Mouse (Mus musculus): ENCODE data around the gene Pecam1. TPM values are rescaled to one million over a fixed set of nuclear protein-coding genes. Genes with fewer than 3 reads are reported as not detected.
A peak's percentile ranks its signal among the peaks of the same experiment; 100 is the strongest.
"Not testable (repeated sequence)": the region's sequence is repeated elsewhere in the genome, so short reads cannot be mapped to it uniquely, and the experiment has no call there.

Gene Pecam1
- polyA plus RNA-seq, 1 experiment from 2014 or later = 44.6 TPM

DNA sequence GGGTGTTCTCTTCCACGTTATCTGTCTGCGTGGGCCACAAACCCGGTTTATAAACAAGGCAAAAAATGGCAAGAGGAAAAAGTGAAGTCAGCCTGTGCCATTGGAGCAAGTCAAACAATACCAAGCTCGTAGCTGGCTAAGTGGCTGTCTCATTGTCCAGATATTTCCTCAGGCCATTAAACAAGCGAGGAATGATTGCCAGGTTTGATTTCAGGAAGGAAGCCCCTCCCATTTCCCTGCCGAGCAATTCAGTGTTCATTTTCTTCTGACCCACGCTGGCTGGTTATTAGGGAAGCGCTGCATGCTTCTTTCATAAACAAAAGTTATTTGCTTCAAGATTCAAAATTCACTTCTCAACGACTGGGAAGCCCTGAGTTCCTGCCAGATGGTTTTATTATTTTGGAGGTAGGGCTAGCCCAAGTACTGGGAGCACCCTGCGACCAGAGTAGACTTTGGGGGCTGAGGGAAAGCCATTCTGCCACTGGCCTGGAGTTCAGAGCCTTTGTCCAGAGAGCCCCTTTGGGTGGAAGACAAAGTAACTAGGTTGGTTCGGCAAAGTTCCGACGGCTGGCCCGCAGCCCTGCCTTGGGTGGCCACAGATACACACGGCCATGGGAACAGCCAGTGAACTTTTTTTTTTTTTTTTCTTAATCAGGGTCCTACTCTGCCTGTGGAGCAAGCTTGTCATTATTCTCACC lies 90.7 kb downstream of the Pecam1 start:
- H3K27me3 ChIP-seq (replicated peaks) = no peaks in the 10 kb centered on the region
- ATAC-seq (ENCODE audit: insufficient read depth, low FRiP score, low read depth) = no peak
- no peak overlapping the region for H3K4me3 ChIP-seq (replicated peaks)
- WGBS = 40% methylated on average over 15 of the region's 15 CpGs
- H3K9ac ChIP-seq = no peak overlapping the region
- H3K4me2 ChIP-seq = no peak overlapping the region
- H3K36me3 ChIP-seq = no peaks in the 10 kb centered on the region
- H3K4me1 ChIP-seq = peaks cover 35% of the 10 kb centered on the region
- H3K27ac ChIP-seq = peak overlapping the region; percentile 93
- H3K9me3 ChIP-seq = no peaks in the 10 kb centered on the region

DNA sequence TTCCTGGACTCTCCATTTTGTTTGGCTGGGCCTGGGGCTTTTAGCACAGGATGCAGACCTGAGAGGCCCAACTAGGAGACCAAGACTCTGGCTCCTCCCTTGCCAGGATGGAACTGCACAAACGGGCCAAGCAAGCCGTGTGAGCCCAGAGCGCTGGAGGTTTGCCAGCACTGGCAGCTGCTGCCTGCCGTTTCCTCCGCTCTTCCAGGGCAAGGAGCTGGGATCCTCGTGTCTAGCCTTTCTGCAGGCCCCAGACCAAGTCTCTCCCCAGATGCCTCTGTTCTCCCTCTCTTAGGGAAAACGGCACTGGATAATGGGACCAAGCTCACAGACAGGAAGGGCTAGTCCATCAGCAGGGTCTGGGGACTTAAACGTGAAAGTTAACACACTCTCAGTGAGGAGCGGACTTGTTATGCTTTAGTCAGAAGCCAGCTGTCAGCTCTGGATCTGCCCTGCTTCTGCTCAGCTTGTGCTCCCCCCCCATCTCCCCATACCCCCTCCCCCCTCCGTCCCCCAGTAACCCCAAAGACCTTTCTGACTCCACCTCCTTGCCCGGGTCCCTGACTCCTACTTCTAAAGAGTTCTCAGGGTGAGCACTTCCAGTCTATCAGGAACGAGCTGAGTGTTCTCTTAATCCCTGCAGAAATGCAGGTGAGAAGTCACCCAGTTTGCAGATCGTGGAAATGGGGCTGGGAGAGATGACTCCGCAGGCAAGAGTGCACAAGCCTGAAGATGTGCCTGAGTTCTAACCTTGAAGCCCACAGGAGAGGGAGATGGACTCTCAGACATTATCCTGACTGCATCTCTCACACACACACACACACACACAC lies 92.2 kb downstream of the Pecam1 start:
- H3K36me3 ChIP-seq = no peaks in the 10 kb centered on the region
- no peak overlapping the region for H3K4me3 ChIP-seq (replicated peaks)
- peak overlapping the region; percentile 93 for H3K27ac ChIP-seq
- peaks cover 35% of the 10 kb centered on the region for H3K4me1 ChIP-seq
- no peaks in the 10 kb centered on the region for H3K27me3 ChIP-seq (replicated peaks)
- WGBS = 16% methylated on average over 14 of the region's 14 CpGs
- no peak overlapping the region for H3K9ac ChIP-seq
- ATAC-seq (ENCODE audit: insufficient read depth, low FRiP score, low read depth) = peak; percentile 80
- no peaks in the 10 kb centered on the region for H3K9me3 ChIP-seq
- H3K4me2 ChIP-seq = peak overlapping the region; percentile 34

DNA sequence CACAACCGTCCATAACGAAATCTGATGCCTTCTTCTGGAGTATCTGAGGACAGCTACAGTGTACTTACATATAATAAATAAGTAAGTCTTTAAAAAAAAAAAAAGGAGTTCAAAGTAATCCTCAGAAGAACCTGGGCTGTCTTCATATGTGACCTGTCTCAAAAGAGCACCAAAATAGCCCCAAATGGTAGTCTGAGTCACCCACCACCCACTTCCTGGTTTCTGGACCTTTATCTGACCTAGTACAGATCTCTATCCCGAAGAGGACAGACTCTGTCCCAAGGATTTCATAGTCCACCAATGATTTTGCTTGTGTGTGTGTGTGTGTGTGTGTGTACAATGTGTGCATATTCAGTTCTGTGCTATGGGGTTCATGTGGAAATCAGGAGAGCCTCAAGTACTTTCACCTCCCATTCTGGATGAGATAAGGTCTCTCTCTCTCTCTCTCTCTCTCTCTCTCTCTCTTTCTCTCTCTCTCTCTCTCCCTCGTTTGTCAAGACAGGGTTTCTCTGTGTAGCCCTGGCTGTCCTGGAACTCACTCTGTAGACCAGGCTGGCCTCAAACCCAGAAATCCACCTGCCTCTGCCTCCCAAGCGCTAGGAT lies 93.4 kb downstream of the Pecam1 start:
- not testable (repeated sequence) for ATAC-seq (ENCODE audit: insufficient read depth, low FRiP score, low read depth); H3K27me3 ChIP-seq (replicated peaks); H3K4me3 ChIP-seq (replicated peaks); H3K36me3 ChIP-seq; H3K9me3 ChIP-seq; H3K9ac ChIP-seq; H3K4me2 ChIP-seq
- peak overlapping the region; percentile 93 for H3K27ac ChIP-seq
- peaks cover 35% of the 10 kb centered on the region for H3K4me1 ChIP-seq
- WGBS = 75% methylated on average over 5 of the region's 5 CpGs

DNA sequence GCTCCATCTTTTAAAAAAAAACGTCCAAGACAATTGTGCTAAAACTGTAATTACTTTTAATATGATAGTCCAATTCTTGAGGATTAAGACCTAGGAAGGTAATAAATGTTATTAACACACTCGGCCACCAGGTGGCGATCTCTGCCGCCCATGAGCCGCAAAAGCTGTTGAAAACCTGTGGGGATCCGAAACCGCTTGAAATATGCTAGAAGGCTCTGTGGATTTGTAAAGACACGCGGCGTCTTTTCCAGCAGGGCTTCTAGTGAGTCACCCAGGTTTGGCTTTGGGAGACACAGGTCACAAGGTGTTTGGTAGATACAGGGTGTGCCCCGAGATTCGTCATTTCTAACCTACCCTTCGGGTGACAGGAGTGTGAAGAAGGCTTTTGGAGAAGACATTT lies 102.1 kb downstream of the Pecam1 start:
- H3K4me2 ChIP-seq = no peak overlapping the region
- no peak for ATAC-seq (ENCODE audit: insufficient read depth, low FRiP score, low read depth)
- 22% methylated on average over 13 of the region's 13 CpGs for WGBS
- H3K36me3 ChIP-seq = no peaks in the 10 kb centered on the region
- no peak overlapping the region for H3K9ac ChIP-seq
- H3K27me3 ChIP-seq (replicated peaks) = no peaks in the 10 kb centered on the region
- H3K4me3 ChIP-seq (replicated peaks) = no peak overlapping the region
- H3K27ac ChIP-seq = no peak overlapping the region
- H3K9me3 ChIP-seq = no peaks in the 10 kb centered on the region
- H3K4me1 ChIP-seq = no peaks in the 10 kb centered on the region

DNA sequence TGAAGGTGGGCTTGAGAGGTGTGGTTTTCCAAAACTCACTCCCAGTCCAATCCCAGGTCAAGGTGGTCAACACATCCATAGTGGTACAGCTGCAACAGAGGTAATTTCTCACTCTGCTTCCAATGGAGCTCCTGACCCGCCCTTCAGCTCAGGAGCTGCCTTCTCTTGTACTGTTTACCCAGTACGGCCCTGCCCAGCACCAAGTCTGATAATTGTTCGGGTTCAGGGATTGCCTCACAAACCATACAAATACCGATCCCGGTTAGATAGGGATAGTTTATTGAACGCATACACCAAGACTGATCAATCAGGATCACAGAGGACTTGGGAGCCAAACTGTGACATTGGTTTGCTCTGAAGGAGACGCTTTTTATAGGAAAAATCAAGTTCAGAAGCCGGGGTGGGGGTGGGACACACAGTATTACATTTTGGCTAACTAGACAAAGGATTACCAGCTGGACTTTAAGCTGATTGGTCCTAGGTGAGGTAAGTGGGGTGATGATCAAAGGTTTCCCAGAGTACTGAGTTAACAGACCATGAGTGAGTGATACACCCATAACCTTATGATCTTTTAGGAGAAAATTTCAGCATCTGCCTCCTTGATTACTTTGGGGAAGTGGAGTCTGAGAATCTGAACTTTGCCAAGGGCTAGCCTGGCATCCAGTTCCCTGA lies 107.3 kb downstream of the Pecam1 start:
- WGBS = 63% methylated on average over 8 of the region's 8 CpGs
- Histone ChIP-seq H3K4me1 (peaks cover 22% of the 10 kb centered on the region), H3K4me2 (no peak overlapping the region), H3K27me3 (replicated peaks) (no peaks in the 10 kb centered on the region), H3K27ac (peak overlapping the region; percentile 72), H3K9ac (no peak overlapping the region), H3K36me3 (no peaks in the 10 kb centered on the region), H3K4me3 (replicated peaks) (no peak overlapping the region), H3K9me3 (no peaks in the 10 kb centered on the region)
- ATAC-seq (ENCODE audit: insufficient read depth, low FRiP score, low read depth) = no peak

DNA sequence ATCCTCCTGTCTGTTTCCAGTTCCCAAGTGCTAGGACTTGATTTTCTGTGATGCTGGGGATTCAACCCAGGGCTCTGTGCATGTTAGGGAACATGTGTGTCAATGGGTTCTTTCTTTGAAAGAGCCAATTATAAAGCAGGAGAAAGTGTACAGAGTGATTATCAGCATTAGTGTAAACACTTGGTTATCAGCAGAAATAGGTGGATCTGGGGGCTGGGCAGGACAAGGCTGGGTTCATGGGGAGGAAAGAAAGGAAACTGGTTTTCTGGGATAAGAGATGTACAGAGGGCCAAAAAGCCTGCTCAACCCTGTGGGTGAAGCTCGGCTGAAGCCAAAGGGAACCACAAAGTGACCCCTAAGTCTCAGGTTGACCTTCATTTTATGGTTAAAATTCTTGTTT lies 108.8 kb downstream of the Pecam1 start:
- 61% methylated on average over 1 of the region's 1 CpGs for whole genome bisulfite sequencing
- Histone ChIP-seq H3K9ac (no peak overlapping the region), H3K36me3 (no peaks in the 10 kb centered on the region), H3K9me3 (no peaks in the 10 kb centered on the region), H3K4me1 (peaks cover 22% of the 10 kb centered on the region), H3K27ac (peak overlapping the region; percentile 72), H3K27me3 (replicated peaks) (no peaks in the 10 kb centered on the region), H3K4me2 (no peak overlapping the region), H3K4me3 (replicated peaks) (no peak overlapping the region)
- ATAC-seq (ENCODE audit: insufficient read depth, low FRiP score, low read depth) = peak; percentile 74

DNA sequence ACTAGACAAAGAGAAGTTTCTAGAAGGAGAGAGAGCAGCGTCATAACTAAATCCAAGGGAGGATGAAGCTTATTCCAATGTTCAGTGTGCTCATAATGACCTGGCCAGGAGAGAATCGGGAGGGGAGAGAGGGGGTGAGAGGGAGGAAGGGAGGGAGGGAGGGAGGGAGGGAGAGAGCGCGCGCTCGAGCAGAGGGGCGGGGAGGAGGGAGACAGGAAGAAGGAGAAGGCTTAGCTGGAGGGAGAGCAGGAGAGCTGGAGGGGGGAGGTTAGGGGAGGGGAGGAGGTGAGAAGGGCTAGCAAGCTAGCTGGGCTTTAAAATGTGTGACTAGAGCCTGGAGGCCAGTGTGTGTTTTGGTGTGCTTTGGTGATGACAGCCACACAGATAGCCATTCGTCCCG lies 110.4 kb downstream of the Pecam1 start:
- 11% methylated on average over 9 of the region's 9 CpGs for WGBS
- no peaks in the 10 kb centered on the region for H3K27me3 ChIP-seq (replicated peaks)
- no peak overlapping the region for H3K4me3 ChIP-seq (replicated peaks)
- peak overlapping the region; percentile 80 for H3K27ac ChIP-seq
- H3K4me1 ChIP-seq = peaks cover 22% of the 10 kb centered on the region
- H3K36me3 ChIP-seq = no peaks in the 10 kb centered on the region
- ATAC-seq (ENCODE audit: insufficient read depth, low FRiP score, low read depth) = no peak
- H3K9ac ChIP-seq = no peak overlapping the region
- no peak overlapping the region for H3K4me2 ChIP-seq
- H3K9me3 ChIP-seq = no peaks in the 10 kb centered on the region

DNA sequence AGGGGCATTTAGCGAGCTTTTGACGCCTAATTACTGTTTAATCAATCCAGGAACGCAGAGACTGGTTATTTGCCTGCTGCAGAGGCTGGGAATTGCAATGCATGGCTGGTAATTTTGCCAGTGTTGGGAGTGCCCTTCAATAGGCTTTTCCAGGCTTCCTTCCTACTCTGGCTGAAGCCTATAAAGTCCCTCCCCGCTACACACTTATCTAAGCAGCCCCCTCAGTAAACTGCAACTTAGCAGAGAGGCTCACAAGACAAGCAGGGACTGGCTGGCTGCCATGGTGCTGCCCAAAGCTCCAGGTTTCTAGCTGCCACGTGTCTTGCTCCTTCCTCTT lies 111.1 kb downstream of the Pecam1 start:
- Histone ChIP-seq H3K9ac (no peak overlapping the region), H3K27ac (peak overlapping the region; percentile 80)

DNA sequence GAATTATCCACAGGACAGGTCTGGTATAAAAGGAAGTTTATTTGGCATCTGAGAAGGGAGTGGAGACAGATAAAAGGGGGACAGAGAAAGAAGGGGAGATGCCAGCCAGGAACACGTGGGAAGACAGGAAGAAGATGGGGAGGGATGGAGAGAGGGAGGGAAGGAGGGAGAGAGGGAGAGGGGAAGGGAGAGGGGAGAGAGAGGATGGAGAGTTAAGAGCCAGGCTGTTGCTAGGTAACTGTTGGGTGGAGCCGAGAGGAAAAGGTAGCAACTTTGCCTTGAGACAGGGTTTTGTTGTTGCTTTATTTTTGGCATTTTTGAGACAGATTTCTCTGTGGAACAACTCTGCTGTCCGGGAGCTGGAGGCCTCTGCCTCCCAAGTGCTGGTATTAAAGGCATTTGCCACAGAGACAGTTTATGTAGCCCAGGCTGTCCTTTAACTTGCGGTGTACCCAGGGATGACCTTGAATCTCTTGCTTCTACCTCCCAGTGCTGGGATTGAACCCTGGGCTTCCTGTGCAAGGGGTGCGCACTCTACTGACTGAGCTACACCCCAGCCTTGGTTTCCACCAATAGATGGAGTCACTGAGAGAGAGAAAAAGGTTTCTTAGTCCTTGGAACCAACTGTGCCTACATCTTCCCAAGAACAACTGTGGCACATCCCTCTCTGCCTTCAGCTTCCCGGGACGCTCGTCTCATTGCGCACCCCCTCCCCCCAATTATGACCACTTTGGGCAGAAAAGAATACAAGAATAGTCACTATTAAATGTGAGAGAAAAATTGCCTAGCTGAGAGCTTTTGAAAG lies 111.7 kb downstream of the Pecam1 start:
- ATAC-seq (ENCODE audit: insufficient read depth, low FRiP score, low read depth) = no peak
- Histone ChIP-seq H3K4me2 (no peak overlapping the region), H3K4me1 (peaks cover 22% of the 10 kb centered on the region), H3K9me3 (no peaks in the 10 kb centered on the region), H3K27ac (peak overlapping the region; percentile 81), H3K9ac (no peak overlapping the region), H3K4me3 (replicated peaks) (no peak overlapping the region), H3K36me3 (no peaks in the 10 kb centered on the region), H3K27me3 (replicated peaks) (no peaks in the 10 kb centered on the region)
- 47% methylated on average over 9 of the region's 9 CpGs for WGBS

More for the DNA sequence above, 111.1 kb downstream of the Pecam1 start:
- no peaks in the 10 kb centered on the region for H3K9me3 ChIP-seq
- no peak overlapping the region for H3K4me3 ChIP-seq (replicated peaks)
- H3K27me3 ChIP-seq (replicated peaks) = no peaks in the 10 kb centered on the region
- no peaks in the 10 kb centered on the region for H3K36me3 ChIP-seq
- WGBS = 24% methylated on average over 5 of the region's 5 CpGs
- ATAC-seq (ENCODE audit: insufficient read depth, low FRiP score, low read depth) = no peak
- peaks cover 22% of the 10 kb centered on the region for H3K4me1 ChIP-seq
- no peak overlapping the region for H3K4me2 ChIP-seq

DNA sequence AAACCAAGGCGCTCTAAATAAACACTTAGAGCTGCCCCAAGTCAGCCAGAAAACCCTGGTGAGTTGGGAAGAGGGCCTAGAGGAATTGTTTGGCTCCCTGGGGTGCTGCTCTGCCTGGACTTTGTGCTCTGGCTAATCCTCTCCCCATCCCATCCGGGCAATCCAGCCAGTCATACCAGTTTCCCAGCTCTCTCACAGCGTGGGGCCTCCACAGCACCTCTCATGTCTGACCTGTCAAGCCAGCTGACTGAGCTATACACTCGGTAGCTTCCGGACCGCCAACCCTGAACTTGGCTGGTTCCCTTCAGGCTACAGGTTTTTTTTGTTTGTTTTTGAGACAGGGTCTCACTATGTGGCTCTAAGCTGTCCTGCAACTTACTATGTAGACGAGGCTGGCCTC lies 112.7 kb downstream of the Pecam1 start:
- peak; percentile 82 for ATAC-seq (ENCODE audit: insufficient read depth, low FRiP score, low read depth)

DNA sequence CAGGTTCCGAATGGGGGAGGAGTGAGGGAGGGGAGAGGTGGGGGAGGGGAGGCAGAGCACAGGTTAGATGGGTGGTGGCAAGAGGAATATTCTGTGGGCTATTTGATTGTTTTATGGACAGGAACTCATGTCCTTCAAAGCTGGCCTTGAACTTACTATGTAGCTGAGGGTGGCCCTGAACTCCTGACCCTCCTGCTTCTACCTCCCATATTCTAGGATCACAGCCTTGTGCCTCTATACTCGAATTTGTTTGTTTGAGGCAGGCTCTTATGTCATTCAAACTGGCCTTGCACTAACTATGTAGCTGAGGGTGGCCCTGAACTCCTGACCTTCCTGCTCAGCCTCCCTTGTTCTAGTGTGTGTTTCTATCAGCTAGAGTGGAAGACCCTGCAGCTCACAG lies 114.5 kb downstream of the Pecam1 start:
- no peak overlapping the region for H3K4me2 ChIP-seq
- no peaks in the 10 kb centered on the region for H3K9me3 ChIP-seq
- H3K27ac ChIP-seq = no peak overlapping the region
- H3K36me3 ChIP-seq = no peaks in the 10 kb centered on the region
- no peaks in the 10 kb centered on the region for H3K27me3 ChIP-seq (replicated peaks)
- no peak for ATAC-seq (ENCODE audit: insufficient read depth, low FRiP score, low read depth)
- H3K9ac ChIP-seq = no peak overlapping the region
- H3K4me3 ChIP-seq (replicated peaks) = no peak overlapping the region
- H3K4me1 ChIP-seq = peaks cover 19% of the 10 kb centered on the region
- 39% methylated on average over 2 of the region's 2 CpGs for WGBS

More for the DNA sequence above, 112.7 kb downstream of the Pecam1 start:
- no peaks in the 10 kb centered on the region for H3K36me3 ChIP-seq
- no peaks in the 10 kb centered on the region for H3K27me3 ChIP-seq (replicated peaks)
- no peak overlapping the region for H3K9ac ChIP-seq
- H3K4me2 ChIP-seq = peak overlapping the region; percentile 21; the same call in 1 of the 2 replicates
- 27% methylated on average over 7 of the region's 7 CpGs for WGBS
- no peaks in the 10 kb centered on the region for H3K9me3 ChIP-seq
- H3K4me1 ChIP-seq = peaks cover 22% of the 10 kb centered on the region
- H3K27ac ChIP-seq = peak overlapping the region; percentile 81
- no peak overlapping the region for H3K4me3 ChIP-seq (replicated peaks)

Measured in stomach, embryonic 15.5 days (tissue).